ENCODE assay signal across 18 mouse cellular contexts in genomic region chr8:78037218-78037617, GRCm38 (mm10).
"Had no signal": no experiment of that assay in that cellular context is flagged by ENCODE, and none has a peak within 500 bp of the region (broad histone marks: within the 10 kb centered on the region; RNA-seq: fewer than 3 reads in every experiment).

No protein-coding gene starts in this region.

- H3K9ac ChIP-seq: limb, embryonic 12.5 days; limb, embryonic 15.5 days; liver, embryonic 13.5 days; midbrain, embryonic 12.5 days; midbrain, embryonic 15.5 days; neural tube, embryonic 12.5 days; neural tube, embryonic 15.5 days had no signal

- H3K27me3 ChIP-seq: limb, embryonic 12.5 days; limb, embryonic 15.5 days; liver, embryonic 13.5 days; midbrain, embryonic 12.5 days; midbrain, embryonic 15.5 days; neural tube, embryonic 12.5 days; neural tube, embryonic 15.5 days had no signal

- H3K4me1 ChIP-seq: limb, embryonic 12.5 days; limb, embryonic 15.5 days; liver, embryonic 13.5 days; midbrain, embryonic 12.5 days; midbrain, embryonic 15.5 days; neural tube, embryonic 12.5 days; neural tube, embryonic 15.5 days had no signal

- H3K9me3 ChIP-seq: limb, embryonic 12.5 days; limb, embryonic 15.5 days; liver, embryonic 13.5 days; midbrain, embryonic 12.5 days; midbrain, embryonic 15.5 days; neural tube, embryonic 12.5 days; neural tube, embryonic 15.5 days had no signal

- H3K4me3 ChIP-seq: limb, embryonic 12.5 days; limb, embryonic 15.5 days; liver, embryonic 13.5 days; midbrain, embryonic 12.5 days; midbrain, embryonic 15.5 days; neural tube, embryonic 12.5 days; neural tube, embryonic 15.5 days had no signal

- ATAC-seq: intestine, postnatal 0 days; midbrain, embryonic 15.5 days had no signal

- H3K4me2 ChIP-seq: limb, embryonic 12.5 days; limb, embryonic 15.5 days; liver, embryonic 13.5 days; midbrain, embryonic 12.5 days; midbrain, embryonic 15.5 days; neural tube, embryonic 12.5 days; neural tube, embryonic 15.5 days had no signal

- H3K27ac ChIP-seq: kidney, postnatal 0 days; limb, embryonic 12.5 days; limb, embryonic 15.5 days; liver, embryonic 13.5 days; macrophage; midbrain, embryonic 12.5 days; midbrain, embryonic 15.5 days; neural tube, embryonic 12.5 days; neural tube, embryonic 15.5 days had no signal

- H3K36me3 ChIP-seq: limb, embryonic 12.5 days; limb, embryonic 15.5 days; liver, embryonic 13.5 days; midbrain, embryonic 12.5 days; midbrain, embryonic 15.5 days; neural tube, embryonic 12.5 days; neural tube, embryonic 15.5 days had no signal

- DNase-seq: kidney, adult 2 months; kidney, postnatal 25 days; left cerebral cortex, postnatal 4 days; liver, embryonic 13.5 days; lung, adult 2 months; lung, postnatal 14 days; right cerebral cortex, postnatal 25 days; thymus, adult 18-20 months; thymus, postnatal 36 days had no signal
